Mouse (Mus musculus) neural tube, embryonic 14.5 days (tissue): ENCODE measurements at regions not wholly inside any gene's neighbourhood (a gene's known extent, or its start where the extent isn't known, plus 50 kb on each side); places are given as distances from the start of the nearest gene placed in this dataset.

Source experiments
- ATAC-seq: fragments of 200-750 bp; cut with Nextera tagmentation; 2 replicates; pipeline ENCODE4 v1.8.0; 2017; ENCODE audit warnings: low read depth, mild to moderate bottlenecking, moderate TSS enrichment, moderate library complexity
- H3K27ac ChIP-seq: fragments of 300-500 bp; sonication (generic); 2 replicates; pipeline ENCODE4 v1.5.1; 2014; ENCODE audit warnings: low read depth, mild to moderate bottlenecking, control low read depth, low read length, moderate library complexity, mixed read lengths
- H3K27me3 ChIP-seq: fragments of 300-500 bp; sonication (generic); 2 replicates; pipeline ENCODE4 v1.6.1; 2014; ENCODE audit warnings: low read length; ENCODE audit not compliant: control insufficient read depth, insufficient read depth
- H3K36me3 ChIP-seq: fragments of 300-500 bp; sonication (generic); 2 replicates; pipeline ENCODE4 v1.6.1; 2014; ENCODE audit warnings: low read length, mixed read lengths; ENCODE audit not compliant: control insufficient read depth, insufficient read depth
- H3K4me1 ChIP-seq: fragments of 300-500 bp; sonication (generic); 2 replicates; pipeline ENCODE4 v1.6.1; 2014; ENCODE audit warnings: low read length; ENCODE audit not compliant: control insufficient read depth, insufficient read depth
- H3K4me2 ChIP-seq: fragments of 300-500 bp; sonication (generic); 2 replicates; pipeline ENCODE4 v1.6.1; 2014; ENCODE audit warnings: mild to moderate bottlenecking, low read depth, low read length, control low read depth
- H3K4me3 ChIP-seq: fragments of 300-500 bp; sonication (generic); 2 replicates; pipeline ENCODE4 v1.5.1; 2014; ENCODE audit warnings: low read depth, low read length, control low read depth, mixed read lengths
- H3K9ac ChIP-seq: fragments of 300-500 bp; sonication (generic); replicated peaks from 2 replicates; pipeline ENCODE4 v1.6.1; 2014; ENCODE audit warnings: low read depth, mild to moderate bottlenecking, control low read depth, low read length, mixed read lengths
- H3K9me3 ChIP-seq: fragments of 300-500 bp; sonication (generic); 2 replicates; pipeline ENCODE4 v1.6.1; 2016; ENCODE audit warnings: low read length; ENCODE audit not compliant: control insufficient read depth
- WGBS: fragments of 180-500 bp; shearing (Covaris S2); extraction: QIAGEN DNeasy Blood & Tissue Kit; methylation state at CpG from one replicate; pipeline ENCODE4 v1.1.7; 2014; 5-methylcytosine and 5-hydroxymethylcytosine counted together

DNA sequence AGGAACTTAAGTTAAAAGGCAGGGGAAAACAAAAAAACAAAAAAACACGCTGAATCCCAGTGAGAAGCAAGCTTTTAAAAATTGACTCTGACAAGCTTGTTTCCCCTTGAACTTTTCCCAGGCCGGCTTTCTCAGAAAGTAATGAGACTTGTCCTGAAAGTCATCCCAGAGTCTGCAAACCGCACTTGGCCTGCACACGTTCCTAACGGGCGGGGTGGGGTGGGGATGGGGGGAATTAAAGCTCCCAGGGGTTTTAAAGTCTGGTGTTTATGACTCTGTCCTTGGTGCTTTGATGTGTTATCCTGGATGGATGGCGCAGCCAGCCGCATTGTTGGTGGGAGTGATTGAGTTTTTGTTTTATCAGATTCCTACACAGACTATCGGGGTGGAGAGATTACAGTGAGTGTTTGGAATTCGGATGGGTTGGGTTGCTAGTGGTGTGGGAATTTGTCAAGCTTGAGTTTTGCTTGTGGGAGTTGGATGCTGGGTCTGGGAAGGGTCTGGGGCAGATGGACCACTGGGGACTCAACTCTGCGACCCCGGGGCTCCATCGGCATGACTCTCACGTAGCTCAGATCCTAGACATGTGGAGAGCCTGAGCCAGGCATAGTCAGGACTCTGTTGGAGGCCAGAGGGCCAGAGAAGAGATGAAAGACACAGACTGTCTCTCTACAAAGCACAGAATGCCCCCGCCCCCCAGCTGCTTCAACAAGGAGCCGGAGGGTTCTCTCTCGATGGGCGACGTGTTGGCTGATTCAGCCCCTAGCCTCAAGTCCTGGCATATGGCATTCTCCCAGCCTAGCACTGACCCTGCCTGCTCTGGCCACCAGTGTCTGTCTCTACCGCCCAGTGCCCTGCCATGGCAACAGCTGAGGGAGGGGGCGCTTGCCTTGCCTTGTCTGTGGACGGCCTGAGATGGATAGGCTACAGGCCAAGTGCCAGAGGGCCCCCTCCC lies 75.5 kb downstream of the E030025P04Rik start:
- no peak overlapping the region for H3K4me2 ChIP-seq
- peak; percentile 92 for ATAC-seq
- no peaks in the 10 kb centered on the region for H3K36me3 ChIP-seq

DNA sequence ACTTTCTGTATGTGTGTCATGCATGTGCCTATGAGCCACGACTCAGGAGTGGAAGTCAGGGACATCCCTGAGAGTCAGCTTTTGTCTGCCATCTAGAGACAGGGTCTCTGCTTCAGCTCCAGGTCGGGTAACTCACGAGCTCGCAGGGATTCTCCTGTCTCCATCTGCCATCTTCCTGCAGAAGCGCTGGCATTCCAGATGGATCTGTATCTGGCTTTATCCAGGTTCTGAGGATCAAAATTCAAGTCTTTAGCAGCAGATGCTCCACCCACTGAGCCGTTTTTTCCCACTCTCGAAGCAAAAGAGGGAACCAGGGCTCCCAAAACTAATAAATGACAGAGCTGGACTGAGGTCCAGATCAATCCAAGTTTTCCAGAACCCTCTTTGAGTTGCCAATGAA lies 76.4 kb downstream of the E030025P04Rik start:
- no peaks in the 10 kb centered on the region for H3K9me3 ChIP-seq
- no peak overlapping the region for H3K4me3 ChIP-seq
- no peak overlapping the region for H3K9ac ChIP-seq
- H3K36me3 ChIP-seq = no peaks in the 10 kb centered on the region
- 52% methylated on average over 7 of the region's 7 CpGs for WGBS
- peaks cover 8% of the 10 kb centered on the region; the same call in 1 of the 2 replicates for H3K4me1 ChIP-seq
- peak overlapping the region; percentile 18; the same call in 1 of the 2 replicates for H3K27ac ChIP-seq
- H3K27me3 ChIP-seq = no peaks in the 10 kb centered on the region
- H3K4me2 ChIP-seq = no peak overlapping the region
- ATAC-seq = no peak

More for the DNA sequence above, 75.5 kb downstream of the E030025P04Rik start:
- no peaks in the 10 kb centered on the region for H3K9me3 ChIP-seq
- no peak overlapping the region for H3K9ac ChIP-seq
- peak overlapping the region; percentile 69; the same call in 1 of the 2 replicates for H3K27ac ChIP-seq
- H3K27me3 ChIP-seq = no peaks in the 10 kb centered on the region
- H3K4me3 ChIP-seq = no peak overlapping the region
- WGBS = 5% methylated on average over 22 of the region's 22 CpGs
- peaks cover 8% of the 10 kb centered on the region; the same call in 1 of the 2 replicates for H3K4me1 ChIP-seq

DNA sequence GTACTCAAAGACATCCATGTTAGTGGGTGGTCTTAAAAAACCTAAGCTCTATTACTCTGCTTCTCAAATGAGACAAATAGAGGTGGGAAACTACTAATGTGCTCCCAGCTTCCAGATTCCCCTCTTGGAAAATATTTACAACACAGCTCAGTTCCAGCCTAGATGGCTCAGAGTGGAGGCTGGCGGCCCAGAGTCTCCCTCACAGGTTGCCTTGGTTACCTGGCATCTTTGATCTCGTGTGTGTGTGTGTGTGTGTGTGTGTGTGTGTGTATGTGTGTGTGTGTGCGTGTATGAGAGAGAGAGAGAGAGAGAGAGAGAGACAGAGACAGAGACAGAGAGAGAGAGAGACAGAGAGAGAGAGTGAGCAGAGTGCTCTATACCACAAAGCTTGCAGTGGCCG lies 82.2 kb downstream of the E030025P04Rik start:
- ATAC-seq = no peak
- Histone ChIP-seq H3K9me3 (no peaks in the 10 kb centered on the region), H3K4me1 (no peaks in the 10 kb centered on the region), H3K27ac (no peak overlapping the region), H3K36me3 (no peaks in the 10 kb centered on the region), H3K9ac (no peak overlapping the region), H3K4me2 (no peak overlapping the region), H3K4me3 (no peak overlapping the region), H3K27me3 (no peaks in the 10 kb centered on the region)
- WGBS = 57% methylated on average over 4 of the region's 4 CpGs

DNA sequence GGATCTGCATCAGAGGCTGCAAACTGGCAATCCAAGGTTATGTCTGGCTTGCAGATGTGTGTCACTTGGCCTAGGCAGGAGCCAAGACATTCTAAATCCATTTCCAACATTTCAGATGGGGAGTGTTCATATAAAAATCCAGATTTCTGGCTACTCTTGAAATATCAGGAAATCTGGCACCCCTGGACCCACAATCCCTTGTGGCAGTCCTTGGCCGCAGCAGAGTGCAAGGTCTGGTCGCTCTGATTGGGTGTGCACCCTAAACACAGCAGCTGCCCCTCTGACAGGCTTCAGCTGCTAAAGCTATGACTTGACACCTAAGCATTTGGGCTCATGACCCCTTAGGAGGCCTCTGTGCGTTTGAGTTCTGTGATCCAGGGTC lies 83.7 kb downstream of the E030025P04Rik start:
- no peak overlapping the region for H3K4me2 ChIP-seq
- 89% methylated on average over 3 of the region's 3 CpGs for WGBS
- no peak overlapping the region for H3K9ac ChIP-seq

GRCm38 (mm10) chr11:109059863-109060526 lies 84.2 kb downstream of the E030025P04Rik start:
- no peaks in the 10 kb centered on the region for H3K4me1 ChIP-seq
- no peak overlapping the region for H3K4me3 ChIP-seq
- no peak for ATAC-seq
- no peaks in the 10 kb centered on the region for H3K36me3 ChIP-seq
- no peaks in the 10 kb centered on the region for H3K27me3 ChIP-seq
- H3K4me2 ChIP-seq = no peak overlapping the region
- H3K27ac ChIP-seq = no peak overlapping the region
- 90% methylated on average over 12 of the region's 12 CpGs for WGBS
- H3K9ac ChIP-seq = no peak overlapping the region
- H3K9me3 ChIP-seq = no peaks in the 10 kb centered on the region

More for the DNA sequence above, 83.7 kb downstream of the E030025P04Rik start:
- Histone ChIP-seq H3K4me1 (no peaks in the 10 kb centered on the region), H3K9me3 (no peaks in the 10 kb centered on the region), H3K27me3 (no peaks in the 10 kb centered on the region), H3K4me3 (no peak overlapping the region), H3K27ac (no peak overlapping the region), H3K36me3 (no peaks in the 10 kb centered on the region)
- no peak for ATAC-seq

DNA sequence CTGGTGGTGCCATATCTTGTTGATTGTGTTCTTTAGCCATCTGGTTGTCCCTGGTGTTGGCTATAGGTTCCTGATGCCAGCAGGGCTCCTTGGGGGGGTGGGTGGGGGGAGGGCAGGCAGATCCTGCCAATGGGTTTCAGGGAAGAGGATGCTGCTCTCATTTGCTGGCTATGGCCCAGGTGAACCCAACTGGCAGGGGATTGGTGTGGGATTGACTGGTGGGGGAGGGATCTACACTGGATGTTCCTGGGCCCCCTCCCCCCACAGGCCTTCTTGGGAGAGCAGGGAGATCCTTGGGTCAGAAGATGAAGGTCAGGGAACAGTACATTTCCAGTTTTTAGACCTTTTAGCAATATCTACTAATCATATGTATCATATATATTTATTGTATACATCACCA lies 86.1 kb downstream of the E030025P04Rik start:
- Histone ChIP-seq H3K9ac (no peak overlapping the region), H3K27ac (no peak overlapping the region), H3K4me3 (no peak overlapping the region), H3K4me2 (no peak overlapping the region), H3K27me3 (no peaks in the 10 kb centered on the region), H3K9me3 (no peaks in the 10 kb centered on the region), H3K4me1 (no peaks in the 10 kb centered on the region), H3K36me3 (no peaks in the 10 kb centered on the region)
- no peak for ATAC-seq

DNA sequence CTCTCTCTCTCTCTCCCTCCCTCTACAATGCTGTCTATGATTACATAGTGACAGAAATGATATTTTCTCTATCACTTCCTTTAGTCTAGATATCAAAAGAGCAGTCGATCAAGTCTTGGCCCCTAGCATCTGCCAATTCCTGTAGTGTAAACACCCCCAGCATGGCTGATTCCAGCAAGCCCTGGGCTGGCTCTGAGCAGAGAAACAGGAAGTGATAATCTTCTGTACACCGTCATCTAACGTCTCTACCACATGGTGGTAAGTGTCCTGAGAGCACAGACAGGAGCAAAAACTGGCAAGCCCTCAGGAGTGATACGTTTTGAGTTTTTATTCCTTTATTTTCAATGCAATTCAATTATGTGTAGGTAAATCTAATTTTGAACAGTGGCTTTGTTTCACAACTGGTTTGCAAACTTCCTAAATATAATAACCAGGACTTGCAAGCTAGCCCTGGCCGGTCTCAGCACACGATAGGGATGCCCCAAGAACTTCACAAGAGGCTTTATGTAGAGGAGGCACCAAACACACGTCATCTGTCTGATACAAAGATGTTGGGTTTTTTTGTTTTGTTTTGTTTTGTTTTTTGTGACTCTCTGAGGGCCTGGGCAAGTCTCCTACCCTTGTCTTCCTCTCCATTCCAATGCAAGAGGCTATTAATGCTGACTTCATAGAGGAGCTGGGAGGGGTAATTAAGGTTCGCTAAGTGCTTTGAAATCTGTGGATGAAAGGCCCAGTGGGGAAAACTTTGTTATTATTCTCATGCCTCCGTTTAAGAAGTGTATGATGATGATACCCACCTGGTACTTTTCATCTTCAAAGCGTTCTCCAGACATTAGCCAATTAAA lies 95.7 kb downstream of the E030025P04Rik start:
- H3K4me1 ChIP-seq = no peaks in the 10 kb centered on the region
- no peaks in the 10 kb centered on the region for H3K9me3 ChIP-seq
- H3K9ac ChIP-seq = no peak overlapping the region
- ATAC-seq = no peak
- 74% methylated on average over 10 of the region's 10 CpGs for WGBS
- H3K36me3 ChIP-seq = no peaks in the 10 kb centered on the region
- no peaks in the 10 kb centered on the region for H3K27me3 ChIP-seq
- H3K4me2 ChIP-seq = no peak overlapping the region
- no peak overlapping the region for H3K4me3 ChIP-seq
- H3K27ac ChIP-seq = no peak overlapping the region

- no peaks in the 10 kb centered on the region for H3K27me3 ChIP-seq
- no peaks in the 10 kb centered on the region for H3K36me3 ChIP-seq
- no peak for ATAC-seq
- H3K27ac ChIP-seq = no peak overlapping the region
- H3K9me3 ChIP-seq = no peaks in the 10 kb centered on the region
- H3K4me2 ChIP-seq = no peak overlapping the region
- no peak overlapping the region for H3K4me3 ChIP-seq
- WGBS = 93% methylated on average over 4 of the region's 4 CpGs
- H3K9ac ChIP-seq = no peak overlapping the region
- no peaks in the 10 kb centered on the region for H3K4me1 ChIP-seq
These were observed 96.6 kb downstream of the E030025P04Rik start for GRCm38 (mm10) chr11:109047483-109048110.
